In genomic region chr5:27731392-27731791, GRCm38 (mm10) we compare ENCODE assay signal across 24 mouse cellular contexts.
DNase-seq lines count a peak whose midpoint lies in the region; ATAC-seq lines count a peak whose summit lies in the region.
"Had no signal": no experiment of that assay in that cellular context is flagged by ENCODE, and none has a peak within 500 bp of the region (broad histone marks: within the 10 kb centered on the region; RNA-seq: fewer than 3 reads in every experiment).

No protein-coding gene starts in this region.

- H3K36me3 ChIP-seq in forebrain, embryonic 15.5 days = no peaks in the 10 kb centered on the region
- H3K36me3 ChIP-seq in forebrain, embryonic 12.5 days (replicated peaks) = no peaks in the 10 kb centered on the region
- no peaks in the 10 kb centered on the region; the same call in 1 of the 2 replicates for H3K36me3 ChIP-seq in midbrain, embryonic 14.5 days (ENCODE audit: control insufficient read depth, insufficient read depth, low read length)
- no peaks in the 10 kb centered on the region for H3K36me3 ChIP-seq in midbrain, embryonic 11.5 days (ENCODE audit: control insufficient read depth, insufficient read depth, low read length)
- H3K36me3 ChIP-seq: G1E; heart, embryonic 12.5 days; kidney, embryonic 15.5 days; limb, embryonic 10.5 days; limb, embryonic 15.5 days; liver, embryonic 13.5 days had no signal

- no peak overlapping the region for H3K9ac ChIP-seq in forebrain, embryonic 15.5 days (replicated peaks)
- no peak overlapping the region for H3K9ac ChIP-seq in forebrain, embryonic 12.5 days
- H3K9ac ChIP-seq in midbrain, embryonic 14.5 days (replicated peaks; ENCODE audit: low read length) = no peak overlapping the region
- no peak overlapping the region for H3K9ac ChIP-seq in midbrain, embryonic 11.5 days (ENCODE audit: low read length)
- H3K9ac ChIP-seq: heart, embryonic 12.5 days; hindbrain, embryonic 15.5 days; kidney, embryonic 15.5 days; limb, embryonic 15.5 days; liver, embryonic 13.5 days; neural tube, embryonic 13.5 days had no signal

- 0 out of 2 replicates have a peak, but pooled peaks have one; percentile 25 for ATAC-seq in forebrain, embryonic 15.5 days (replicated peaks)
- no peak for ATAC-seq in forebrain, embryonic 12.5 days (ENCODE audit: low FRiP score)
- no peak for ATAC-seq in midbrain, embryonic 14.5 days (ENCODE audit: low FRiP score, low TSS enrichment)
- ATAC-seq in midbrain, embryonic 11.5 days (ENCODE audit: low FRiP score) = no peak
- no peak for ATAC-seq in monocyte, adult 5-6 weeks (replicated peaks; ENCODE audit: insufficient number of reproducible peaks, low FRiP score, low TSS enrichment, poor library complexity, severe bottlenecking)
- ATAC-seq: forebrain, embryonic 14.5 days had no signal

- H3K4me3 ChIP-seq in forebrain, embryonic 15.5 days = no peak overlapping the region
- no peak overlapping the region for H3K4me3 ChIP-seq in forebrain, embryonic 12.5 days (replicated peaks)
- no peak overlapping the region for H3K4me3 ChIP-seq in midbrain, embryonic 14.5 days (replicated peaks; ENCODE audit: low read depth, low read length)
- no peak overlapping the region for H3K4me3 ChIP-seq in midbrain, embryonic 11.5 days (ENCODE audit: low read depth, low read length)
- H3K4me3 ChIP-seq: heart, adult 2 months; heart, embryonic 12.5 days; hindbrain, embryonic 15.5 days; kidney, embryonic 15.5 days; limb, embryonic 10.5 days; limb, embryonic 15.5 days; liver, embryonic 13.5 days; neural tube, embryonic 13.5 days had no signal

- no peaks in the 10 kb centered on the region for H3K4me1 ChIP-seq in forebrain, embryonic 15.5 days
- no peaks in the 10 kb centered on the region; the same call in 1 of the 2 replicates for H3K4me1 ChIP-seq in forebrain, embryonic 12.5 days
- H3K4me1 ChIP-seq in midbrain, embryonic 14.5 days (ENCODE audit: control insufficient read depth, insufficient read depth, low read length) = no peaks in the 10 kb centered on the region
- H3K4me1 ChIP-seq in midbrain, embryonic 11.5 days (ENCODE audit: control insufficient read depth, insufficient read depth, low read length) = no peaks in the 10 kb centered on the region
- H3K4me1 ChIP-seq: heart, embryonic 12.5 days; kidney, embryonic 15.5 days; limb, embryonic 10.5 days; limb, embryonic 15.5 days; neural tube, embryonic 13.5 days had no signal

- WGBS in forebrain, embryonic 15.5 days = 94% methylated on average over 1 of the region's 1 CpGs
- WGBS in forebrain, embryonic 12.5 days = 63% methylated on average over 1 of the region's 1 CpGs
- WGBS in midbrain, embryonic 14.5 days = 72% methylated on average over 1 of the region's 1 CpGs
- 82% methylated on average over 1 of the region's 1 CpGs for WGBS in midbrain, embryonic 11.5 days

- peak; percentile 6 for DNase-seq in adrenal gland, adult 2 months
- DNase-seq in adrenal gland, adult 8-10 months = no peak
- DNase-seq in midbrain, embryonic 14.5 days = no peak
- no peak for DNase-seq in midbrain, embryonic 11.5 days (ENCODE audit: low spot score, missing footprints)
- DNase-seq: heart, adult 2 months; kidney, adult 18-20 months; kidney, postnatal 25 days; liver, embryonic 13.5 days; right cerebral cortex, postnatal 4 days; thymus, adult 18-20 months; thymus, postnatal 25 days had no signal

- no peak overlapping the region for H3K27ac ChIP-seq in forebrain, embryonic 15.5 days (replicated peaks)
- H3K27ac ChIP-seq in forebrain, embryonic 12.5 days = no peak overlapping the region
- peak overlapping the region; percentile 60; the same call in 1 of the 2 replicates for H3K27ac ChIP-seq in midbrain, embryonic 14.5 days (replicated peaks; ENCODE audit: low read depth, low read length)
- H3K27ac ChIP-seq in midbrain, embryonic 11.5 days (ENCODE audit: low read depth, low read length) = no peak overlapping the region
- H3K27ac ChIP-seq: heart, adult 2 months; kidney, embryonic 15.5 days; limb, embryonic 10.5 days; limb, embryonic 15.5 days; liver, embryonic 13.5 days; macrophage; stomach, postnatal 0 days had no signal

- H3K27me3 ChIP-seq in forebrain, embryonic 15.5 days = no peaks in the 10 kb centered on the region
- H3K27me3 ChIP-seq in forebrain, embryonic 12.5 days = no peaks in the 10 kb centered on the region
- H3K27me3 ChIP-seq in midbrain, embryonic 14.5 days (ENCODE audit: control insufficient read depth, insufficient read depth, low read length) = no peaks in the 10 kb centered on the region
- no peaks in the 10 kb centered on the region for H3K27me3 ChIP-seq in midbrain, embryonic 11.5 days (ENCODE audit: control insufficient read depth, insufficient read depth, low read length)
- H3K27me3 ChIP-seq: heart, embryonic 12.5 days; hindbrain, embryonic 15.5 days; kidney, embryonic 15.5 days; limb, embryonic 15.5 days; liver, embryonic 13.5 days; neural tube, embryonic 13.5 days had no signal

- H3K9me3 ChIP-seq in forebrain, embryonic 15.5 days = no peaks in the 10 kb centered on the region
- no peaks in the 10 kb centered on the region for H3K9me3 ChIP-seq in forebrain, embryonic 12.5 days
- H3K9me3 ChIP-seq in midbrain, embryonic 14.5 days (ENCODE audit: control insufficient read depth, low read length) = no peaks in the 10 kb centered on the region
- H3K9me3 ChIP-seq in midbrain, embryonic 11.5 days (ENCODE audit: control insufficient read depth, low read length) = no peaks in the 10 kb centered on the region
- H3K9me3 ChIP-seq: hindbrain, embryonic 15.5 days; limb, embryonic 15.5 days; liver, embryonic 13.5 days had no signal

- no peak overlapping the region for H3K4me2 ChIP-seq in forebrain, embryonic 15.5 days (replicated peaks)
- H3K4me2 ChIP-seq in forebrain, embryonic 12.5 days = no peak overlapping the region
- no peak overlapping the region for H3K4me2 ChIP-seq in midbrain, embryonic 14.5 days (ENCODE audit: low read length)
- H3K4me2 ChIP-seq in midbrain, embryonic 11.5 days = no peak overlapping the region
- H3K4me2 ChIP-seq: heart, embryonic 12.5 days; hindbrain, embryonic 15.5 days; kidney, embryonic 15.5 days; limb, embryonic 15.5 days; liver, embryonic 13.5 days; neural tube, embryonic 13.5 days had no signal
